Comparison of ENCODE assay signal across 7 mouse cellular contexts in the genomic region with DNA sequence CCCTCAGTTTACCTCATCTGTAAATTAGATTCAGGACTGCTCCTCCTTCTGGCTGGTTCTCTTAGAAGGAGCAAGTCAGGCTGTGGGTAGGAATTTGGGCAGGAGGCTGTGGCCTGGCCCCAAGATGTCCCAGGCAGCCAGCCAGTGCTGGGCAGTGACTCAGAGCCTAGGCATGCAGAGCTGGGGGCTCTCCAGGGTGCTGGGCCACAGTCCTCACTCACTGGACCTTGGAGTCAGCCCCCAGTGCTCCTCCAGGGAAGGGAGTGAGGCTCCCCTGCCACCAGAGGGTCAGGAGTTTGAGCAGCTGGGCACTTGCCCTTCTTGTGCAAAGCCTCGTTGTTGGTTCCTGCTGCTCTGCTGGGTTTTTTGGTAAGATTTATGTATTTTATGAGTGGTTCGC. TPM values are rescaled to one million over a fixed set of nuclear protein-coding genes. Genes with fewer than 3 reads are reported as not detected.
DNase-seq lines count a peak whose midpoint lies in the region; ATAC-seq and TF ChIP-seq lines count a peak whose summit lies in the region.

No protein-coding gene starts in this region.

- no peaks in the 10 kb centered on the region for H3K9me3 ChIP-seq in heart, embryonic 12.5 days (replicated peaks)
- H3K9me3 ChIP-seq in hindbrain, embryonic 11.5 days (ENCODE audit: control insufficient read depth, low read length): no peaks in the 10 kb centered on the region

- peaks cover 33% of the 10 kb centered on the region for H3K36me3 ChIP-seq in heart, embryonic 12.5 days
- peaks cover 4% of the 10 kb centered on the region for H3K36me3 ChIP-seq in hindbrain, embryonic 11.5 days (ENCODE audit: control insufficient read depth, insufficient read depth, low read length)

- peak; percentile 63 for DNase-seq in Patski (ENCODE audit: low read depth, low spot score)
- peak; percentile 80 for DNase-seq in cerebellum, adult 11 months
- peak; percentile 79 for DNase-seq in kidney, postnatal 36 days
- DNase-seq in urinary bladder, postnatal 14 days (ENCODE audit: low spot score): peak; percentile 86
- DNase-seq in hindbrain, embryonic 11.5 days (ENCODE audit: low spot score): no peak
- DNase-seq in frontal cortex, postnatal 14 days (ENCODE audit: low spot score in 2 of 2): no peak

- peaks cover 52% of the 10 kb centered on the region for H3K4me1 ChIP-seq in heart, embryonic 12.5 days (replicated peaks)
- no peaks in the 10 kb centered on the region for H3K4me1 ChIP-seq in hindbrain, embryonic 11.5 days (replicated peaks; ENCODE audit: control insufficient read depth, insufficient read depth, low read length)

- no peak for TF ChIP-seq CTCF in Patski (IDR thresholded peaks at IDR 0.05)

- H3K9ac ChIP-seq in heart, embryonic 12.5 days: 0 out of 2 replicates have a peak overlapping the region, but pooled peaks have one; percentile 10
- H3K9ac ChIP-seq in hindbrain, embryonic 11.5 days (ENCODE audit: low read depth, low read length): no peak overlapping the region

- H3K4me2 ChIP-seq in heart, embryonic 12.5 days: 0 out of 2 replicates have a peak overlapping the region, but pooled peaks have one; percentile 12
- H3K4me2 ChIP-seq in hindbrain, embryonic 11.5 days (replicated peaks; ENCODE audit: low read depth, low read length): no peak overlapping the region

- no peaks in the 10 kb centered on the region for H3K27me3 ChIP-seq in Patski
- H3K27me3 ChIP-seq in heart, embryonic 12.5 days (replicated peaks): no peaks in the 10 kb centered on the region
- no peaks in the 10 kb centered on the region for H3K27me3 ChIP-seq in hindbrain, embryonic 11.5 days (ENCODE audit: control insufficient read depth, insufficient read depth, low read length)

- H3K4me3 ChIP-seq in heart, embryonic 12.5 days: no peak overlapping the region
- H3K4me3 ChIP-seq in hindbrain, embryonic 11.5 days (ENCODE audit: low read depth, low read length): no peak overlapping the region

- WGBS in heart, embryonic 12.5 days: 76% methylated on average over 2 of the region's 2 CpGs
- 90% methylated on average over 2 of the region's 2 CpGs for WGBS in hindbrain, embryonic 11.5 days

- POLR2A ChIA-PET in Patski (lab: Charles Lee): interaction anchor here (1.0 kb wide), 1 partner anchor 44 kb away, joined by 4 read pairs; the partner anchor contains the start of gene Kank2

- CTCF ChIA-PET in Patski (lab: Charles Lee): interaction anchor here (1.0 kb wide), 1 partner anchor 44 kb away, joined by 3 read pairs; no protein-coding TSS in a partner anchor

- ATAC-seq in Patski: peak; percentile 61
- ATAC-seq in heart, embryonic 12.5 days (ENCODE audit: insufficient number of reproducible peaks, low FRiP score): peak; percentile 66
- no peak for ATAC-seq in hindbrain, embryonic 11.5 days (ENCODE audit: low FRiP score)

- in situ Hi-C loops in Patski (cut with MboI; ENCODE audit: low pct_unique_long_range_greater_than_20kb): loop anchor here (5.0 to 10.0 kb wide), 2 partner anchors 48 to 121 kb away; no protein-coding TSS in a partner anchor

- H3K27ac ChIP-seq in heart, embryonic 12.5 days (ENCODE audit: poor library complexity, severe bottlenecking): 0 out of 2 replicates have a peak overlapping the region, but pooled peaks have one; percentile 28
- H3K27ac ChIP-seq in hindbrain, embryonic 11.5 days (ENCODE audit: low read depth, low read length): no peak overlapping the region

RNA-seq across cellular contexts. Expression of gene Spc24, which starts 6.1 kb away (rescaled TPM):
- 38.3 TPM for polyA plus RNA-seq in Patski (2021)
- polyA plus RNA-seq in heart, embryonic 12.5 days (2016; fragmentation: Nextera tagmentation; extraction: Ambion mirVana): 84.5 and 86.8 TPM in 2 replicates
- polyA plus RNA-seq in hindbrain, embryonic 11.5 days (2014; fragmentation: Nextera tagmentation; extraction: Ambion mirVana): 94.3 and 101 TPM in 2 replicates

RNA-seq across cellular contexts. Expression of gene Ldlr, which starts 30.7 kb away (rescaled TPM):
- polyA plus RNA-seq in Patski (2021): 38.4 TPM
- polyA plus RNA-seq in heart, embryonic 12.5 days (2016; fragmentation: Nextera tagmentation; extraction: Ambion mirVana): 26.0 and 30.8 TPM in 2 replicates
- 17.9 and 22.0 TPM in 2 replicates for polyA plus RNA-seq in hindbrain, embryonic 11.5 days (2014; fragmentation: Nextera tagmentation; extraction: Ambion mirVana)

RNA-seq across cellular contexts. Expression of gene Kank2, which starts 44.5 kb away (rescaled TPM):
- 62.4 TPM for polyA plus RNA-seq in Patski (2021)
- polyA plus RNA-seq in heart, embryonic 12.5 days (2016; fragmentation: Nextera tagmentation; extraction: Ambion mirVana): 18.9 and 19.9 TPM in 2 replicates
- polyA plus RNA-seq in hindbrain, embryonic 11.5 days (2014; fragmentation: Nextera tagmentation; extraction: Ambion mirVana): 4.1 and 4.7 TPM in 2 replicates

Comparison
In these comparisons a context has a peak if more than half of its experiments do, and no peak if none do; other contexts are left out.
1. DNase-seq: peak in Patski (single experiment), cerebellum, adult 11 months (single experiment), kidney, postnatal 36 days (2 of 2) and urinary bladder, postnatal 14 days (single experiment); none in hindbrain, embryonic 11.5 days (single experiment) and frontal cortex, postnatal 14 days (0 of 2).